Mouse (Mus musculus): ENCODE measurements around the gene Slc46a1.

DNA sequence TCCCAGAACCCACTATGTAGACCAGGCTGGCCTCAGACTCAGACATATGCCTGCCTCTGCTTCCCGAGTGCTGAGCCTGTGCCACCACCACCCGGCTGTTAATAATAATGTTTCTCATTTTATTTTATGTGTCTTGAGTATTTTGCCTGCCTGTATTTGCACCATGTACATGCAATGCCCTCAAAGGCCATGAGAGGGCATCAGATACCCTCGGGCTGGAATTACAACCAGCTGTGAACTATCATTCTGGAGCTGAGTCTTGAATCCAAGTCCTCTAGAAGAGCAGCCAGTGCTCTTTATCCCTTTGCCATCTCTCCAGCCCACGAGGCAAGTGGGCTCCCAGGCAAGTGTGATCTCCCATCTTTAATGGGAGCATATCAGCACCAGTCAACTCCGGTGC is 10.2 kb upstream of the Slc46a1 start:
- no peak for TF ChIP-seq POLR2A (IDR thresholded peaks at IDR 0.05; ENCODE audit: low read depth, low read length)
- no peak for TF ChIP-seq CTCF (IDR thresholded peaks at IDR 0.05; ENCODE audit: borderline replicate concordance, insufficient read depth, low read length)
